Mouse (Mus musculus) T-cell, adult 2 months (primary cell): ENCODE data around the gene Zfp956.

Experiments
- DNase-seq: peaks from one replicate; pipeline ENCODE4 v3.0.0; 2022; ENCODE audit warnings: low spot score

Gene Zfp956

GRCm38 (mm10) chr6:47953191-47953726, at the start of gene Zfp956:
TSS of gene Zfp956 (plus strand) at chr6:47953390.
- peak; percentile 93 for DNase-seq

DNA sequence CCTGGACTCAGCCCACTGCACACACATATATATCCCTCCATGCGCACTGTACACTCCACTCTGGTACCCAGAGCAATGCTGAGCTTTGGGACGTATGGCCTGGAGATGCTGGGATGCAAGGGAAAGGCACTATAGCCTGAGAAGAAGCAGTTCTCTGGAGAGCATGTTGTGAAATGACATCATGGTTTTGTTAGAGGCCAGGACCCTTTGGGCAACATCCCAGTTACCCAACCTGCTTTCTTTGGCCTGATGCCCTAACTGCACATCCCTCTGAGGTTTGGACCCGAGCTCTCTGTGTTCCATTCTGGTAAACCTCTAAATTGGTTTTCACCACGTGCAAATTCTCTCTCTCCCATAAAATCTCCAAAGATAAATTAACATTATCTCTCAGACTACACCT, 49.6 kb upstream of the Zfp956 start:
- no peak for DNase-seq

DNA sequence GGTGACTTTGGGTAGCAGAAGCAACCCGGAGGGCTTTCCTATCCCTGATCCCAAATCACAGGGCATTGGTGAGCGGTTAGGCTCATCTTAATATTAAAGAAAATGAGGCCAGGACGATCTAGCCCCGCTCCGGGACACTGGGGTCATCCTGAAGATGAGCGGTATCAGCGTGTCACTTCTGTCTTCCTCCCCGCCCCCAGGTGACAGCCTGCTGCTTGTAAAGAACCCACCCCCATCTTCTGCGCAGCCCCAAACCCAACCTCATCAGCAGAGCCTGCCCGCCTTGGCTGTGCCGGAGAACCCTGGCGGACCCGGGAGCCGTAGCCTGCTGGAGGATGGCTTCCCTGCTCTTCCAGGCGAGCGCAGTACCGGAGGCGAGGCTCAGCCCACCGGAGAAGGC, 48.8 kb upstream of the Zfp956 start:
- DNase-seq = no peak

DNA sequence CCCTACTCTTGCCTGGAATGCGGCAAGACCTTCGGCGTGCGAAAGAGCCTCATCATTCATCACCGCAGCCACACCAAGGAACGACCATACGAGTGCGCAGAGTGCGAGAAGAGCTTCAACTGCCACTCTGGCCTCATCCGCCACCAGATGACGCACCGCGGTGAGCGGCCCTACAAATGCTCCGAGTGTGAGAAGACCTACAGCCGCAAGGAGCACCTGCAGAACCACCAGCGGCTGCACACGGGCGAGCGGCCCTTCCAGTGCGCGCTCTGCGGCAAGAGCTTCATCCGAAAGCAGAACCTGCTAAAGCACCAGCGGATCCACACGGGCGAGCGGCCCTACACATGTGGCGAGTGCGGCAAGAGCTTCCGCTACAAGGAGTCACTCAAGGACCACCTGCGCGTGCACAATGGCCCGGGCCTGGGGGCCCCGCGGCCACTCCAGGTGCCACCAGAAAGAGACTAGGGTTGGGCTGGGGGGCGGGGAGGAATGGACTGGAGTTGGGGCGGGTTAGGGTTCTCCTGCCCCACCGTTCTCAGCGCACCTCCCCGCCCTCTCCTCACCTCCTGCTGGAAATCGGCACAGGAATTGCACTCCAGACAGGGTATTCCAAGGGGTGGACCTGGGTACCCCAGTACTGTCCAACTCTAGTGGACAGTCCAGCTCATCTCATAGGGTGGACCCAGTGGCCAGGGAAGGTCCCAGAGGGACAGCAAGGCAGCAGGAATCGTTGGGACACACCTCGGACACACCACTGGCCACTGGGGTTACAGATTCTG, 48.1 kb upstream of the Zfp956 start:
- no peak for DNase-seq

DNA sequence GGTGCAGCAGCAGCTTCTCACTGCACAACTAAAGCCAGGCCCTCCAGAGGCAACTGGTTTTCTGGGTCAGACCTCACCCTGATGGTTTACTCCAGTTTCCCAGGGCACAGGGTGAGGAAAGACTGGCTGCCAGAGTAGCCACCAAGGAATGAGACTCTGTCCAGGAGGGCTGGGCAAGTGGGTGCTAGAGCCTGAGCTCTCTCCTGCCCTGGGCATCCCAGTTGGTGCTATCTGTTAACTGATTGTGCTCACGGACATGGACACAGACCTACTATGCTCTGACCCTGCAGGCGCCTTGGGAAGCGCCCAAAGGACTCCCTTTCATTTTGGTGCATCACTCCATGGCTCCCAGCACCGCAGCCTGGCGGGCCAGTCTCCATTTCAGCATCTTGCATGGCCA, 46.9 kb upstream of the Zfp956 start:
- DNase-seq = no peak

DNA sequence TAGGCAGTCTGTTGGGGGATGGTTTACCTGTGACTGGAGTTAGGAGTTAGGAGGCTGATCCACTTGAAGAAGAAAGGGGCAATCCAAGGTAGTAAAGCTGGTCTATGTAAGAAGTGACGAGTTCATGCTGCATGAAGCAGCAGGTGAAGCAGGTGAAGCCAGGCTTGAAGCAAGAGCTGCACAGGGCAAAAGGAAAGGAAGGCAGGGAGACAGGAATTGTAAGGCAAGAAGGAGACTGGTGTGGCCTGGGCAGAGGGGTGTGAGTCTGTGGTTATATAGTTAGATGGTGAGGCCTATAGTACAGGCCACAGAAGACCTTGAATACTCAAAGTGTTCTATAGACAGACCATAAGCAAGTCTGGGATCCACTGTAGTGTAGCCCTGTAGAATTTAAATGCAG, 44.2 kb upstream of the Zfp956 start:
- no peak for DNase-seq

DNA sequence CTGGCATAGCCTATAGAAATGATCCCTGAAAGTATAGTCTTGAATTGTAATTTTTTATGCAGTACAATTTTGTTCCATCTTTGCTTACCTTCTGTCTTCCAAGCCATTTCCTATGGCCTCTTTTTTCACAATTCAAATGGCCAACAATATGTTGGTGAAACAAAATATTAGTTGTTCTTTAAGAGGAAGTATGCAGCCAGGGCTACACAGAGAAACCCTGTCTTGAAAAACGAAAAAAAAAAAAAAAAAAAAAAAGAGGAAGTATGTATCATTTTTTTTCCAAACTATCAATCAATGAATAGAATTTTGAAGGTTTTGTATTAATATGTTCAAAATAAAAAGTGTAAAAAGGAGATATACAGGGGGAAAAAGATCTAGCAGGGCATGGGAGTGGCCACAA, 41.5 kb upstream of the Zfp956 start:
- no peak for DNase-seq

GRCm38 (mm10) chr6:47912991-47913390, 40.2 kb upstream of the Zfp956 start:
- no peak for DNase-seq

- DNase-seq = no peak
These were observed 36.1 kb upstream of the Zfp956 start for GRCm38 (mm10) chr6:47917051-47917450.

GRCm38 (mm10) chr6:47918768-47919274, 34.4 kb upstream of the Zfp956 start:
- DNase-seq = no peak

DNA sequence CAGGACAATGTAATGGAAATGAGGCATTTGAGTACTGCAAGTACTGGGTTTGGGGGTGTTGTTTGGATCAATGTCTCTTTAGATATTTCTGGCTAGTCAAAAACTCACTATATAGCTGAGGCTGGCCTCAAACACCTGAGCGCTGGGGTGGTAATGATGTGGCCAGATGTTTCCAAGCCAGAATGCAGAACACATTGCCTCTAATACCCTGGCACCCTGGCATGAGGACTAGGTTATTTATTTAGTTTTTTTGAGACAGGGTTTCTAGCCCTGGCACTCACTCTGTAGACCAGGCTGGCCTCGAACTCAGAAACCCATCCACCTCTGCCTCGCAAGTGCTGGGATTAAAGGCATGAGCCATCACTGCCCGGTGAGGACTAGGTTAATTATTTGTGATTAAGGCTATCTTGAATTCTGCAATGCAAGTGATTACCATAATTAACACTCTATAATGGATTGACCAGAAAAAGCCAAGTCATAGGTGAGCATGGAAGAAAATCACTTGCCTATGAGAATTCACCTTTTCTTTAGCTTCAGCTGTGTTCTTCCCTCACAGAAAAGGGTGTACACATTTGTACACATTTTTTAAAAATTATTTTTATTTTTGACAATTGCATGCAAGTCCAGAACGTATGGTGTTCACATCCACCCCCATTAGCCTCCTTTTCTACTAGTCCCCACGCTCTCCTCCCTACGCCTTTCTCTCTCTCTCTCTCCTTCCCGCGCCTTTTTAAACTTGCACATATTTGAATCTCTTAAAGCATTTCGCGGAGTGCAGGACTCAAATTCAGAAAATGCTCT, 33.3 kb upstream of the Zfp956 start:
- DNase-seq = no peak

DNA sequence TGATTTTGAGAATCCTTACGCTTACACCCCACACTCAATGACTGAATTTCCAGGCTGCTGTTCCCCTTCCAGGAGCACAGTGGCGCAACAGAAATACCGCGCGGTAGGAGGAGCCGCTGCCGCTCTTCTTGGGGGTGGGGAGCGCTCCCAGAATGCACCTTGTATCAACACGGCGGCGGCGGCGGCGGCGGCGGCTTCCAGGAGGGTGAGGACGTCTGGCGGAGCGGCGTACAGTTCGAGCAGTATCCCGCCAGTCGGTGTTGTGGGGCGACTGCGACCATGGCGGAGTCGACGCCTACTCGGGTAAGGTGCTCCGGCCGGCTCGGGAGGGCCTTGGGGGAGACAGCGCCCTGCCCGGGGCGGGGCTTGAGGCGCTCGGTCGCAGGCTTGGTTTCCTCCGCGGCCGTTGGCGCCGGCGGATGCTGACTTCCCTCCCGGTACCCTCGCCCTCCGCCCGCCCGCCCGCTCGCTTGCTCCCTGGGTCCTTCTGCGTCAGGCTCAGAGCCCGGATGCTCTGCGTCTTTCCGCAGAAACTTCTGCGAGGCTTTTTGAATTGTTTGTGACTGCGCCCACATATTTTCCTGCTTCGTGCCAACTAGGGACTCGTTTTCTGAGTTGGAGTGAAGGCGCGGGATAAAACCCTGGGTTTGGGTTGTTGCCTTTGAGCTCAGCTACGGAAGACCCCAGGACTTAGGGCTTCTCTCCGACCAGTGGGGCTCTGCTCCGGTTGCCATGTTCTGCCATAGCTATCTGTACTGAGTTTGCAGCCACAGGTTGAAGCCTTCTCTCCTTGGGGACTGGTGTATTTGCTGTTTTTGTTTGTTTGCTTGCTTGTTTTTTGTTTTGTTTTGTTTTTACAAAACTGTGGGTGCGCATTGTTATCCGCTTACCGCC, 32.5 kb upstream of the Zfp956 start, which contains the start of gene Zfp212:
TSS of gene Zfp212 (plus strand) at position 30 of the 894 bp plus-strand sequence.
- peak; percentile 89 for DNase-seq

GRCm38 (mm10) chr6:47942461-47942860, 10.7 kb upstream of the Zfp956 start:
- no peak for DNase-seq

DNA sequence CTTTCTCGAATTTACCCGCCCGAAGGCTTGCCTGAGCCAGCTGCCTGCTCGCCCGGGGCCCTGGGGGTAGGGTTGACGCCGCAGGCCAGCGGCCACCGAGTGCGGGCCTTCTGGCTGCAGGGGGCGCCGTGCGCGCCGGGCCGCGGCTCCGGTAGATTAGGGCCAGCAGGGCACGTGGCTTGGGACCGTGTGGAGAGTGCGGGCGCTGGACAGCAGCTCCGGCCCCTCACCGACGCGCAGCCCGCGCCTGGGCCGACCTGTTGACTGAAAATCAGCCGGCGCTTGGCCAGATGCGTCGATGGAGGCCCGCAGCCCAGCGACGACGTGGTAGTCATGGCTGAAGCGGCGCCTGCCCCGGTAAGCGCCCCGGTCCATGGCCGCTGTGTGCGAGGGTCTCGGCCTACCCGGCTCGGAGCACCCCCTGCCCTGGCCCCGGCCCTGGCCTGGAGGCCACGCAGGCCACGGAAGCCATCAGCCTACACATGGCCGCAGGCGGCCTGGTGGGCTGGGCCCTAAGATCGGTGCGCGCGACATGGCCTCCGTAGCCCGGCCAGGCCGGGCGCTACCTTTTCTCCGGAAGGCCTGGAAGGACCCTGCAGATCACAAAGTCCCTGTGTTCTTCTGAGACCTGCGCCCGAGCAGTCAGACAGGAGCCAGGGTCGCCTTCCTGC, 10.0 kb upstream of the Zfp956 start:
- DNase-seq = peak; percentile 60

DNA sequence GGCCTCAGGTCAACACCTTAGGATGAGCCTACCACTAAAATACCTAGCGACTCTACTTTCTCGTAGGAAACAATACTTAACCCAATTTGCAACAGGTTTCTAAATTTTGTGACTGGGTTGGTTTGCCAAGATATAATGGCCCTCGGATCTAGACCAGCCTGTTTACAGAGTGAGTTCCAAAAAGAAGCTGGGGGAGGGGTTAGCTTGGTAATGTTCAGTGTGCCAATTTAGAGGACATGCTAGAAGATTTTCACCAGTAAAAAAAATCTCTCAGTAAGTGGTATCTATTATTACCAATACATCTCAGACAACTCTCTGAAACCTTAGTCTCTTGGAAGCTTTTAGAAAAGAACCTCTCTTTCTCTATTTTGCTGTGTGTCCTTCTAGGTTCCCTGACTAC, 9.5 kb upstream of the Zfp956 start:
- no peak for DNase-seq

- DNase-seq = no peak
These were observed 5.8 kb upstream of the Zfp956 start for GRCm38 (mm10) chr6:47947388-47947787.

- DNase-seq = no peak
These were observed 1.2 kb downstream of the Zfp956 start for GRCm38 (mm10) chr6:47954425-47954824.

- no peak for DNase-seq
These were observed 4.6 kb downstream of the Zfp956 start for GRCm38 (mm10) chr6:47957816-47958215.

DNA sequence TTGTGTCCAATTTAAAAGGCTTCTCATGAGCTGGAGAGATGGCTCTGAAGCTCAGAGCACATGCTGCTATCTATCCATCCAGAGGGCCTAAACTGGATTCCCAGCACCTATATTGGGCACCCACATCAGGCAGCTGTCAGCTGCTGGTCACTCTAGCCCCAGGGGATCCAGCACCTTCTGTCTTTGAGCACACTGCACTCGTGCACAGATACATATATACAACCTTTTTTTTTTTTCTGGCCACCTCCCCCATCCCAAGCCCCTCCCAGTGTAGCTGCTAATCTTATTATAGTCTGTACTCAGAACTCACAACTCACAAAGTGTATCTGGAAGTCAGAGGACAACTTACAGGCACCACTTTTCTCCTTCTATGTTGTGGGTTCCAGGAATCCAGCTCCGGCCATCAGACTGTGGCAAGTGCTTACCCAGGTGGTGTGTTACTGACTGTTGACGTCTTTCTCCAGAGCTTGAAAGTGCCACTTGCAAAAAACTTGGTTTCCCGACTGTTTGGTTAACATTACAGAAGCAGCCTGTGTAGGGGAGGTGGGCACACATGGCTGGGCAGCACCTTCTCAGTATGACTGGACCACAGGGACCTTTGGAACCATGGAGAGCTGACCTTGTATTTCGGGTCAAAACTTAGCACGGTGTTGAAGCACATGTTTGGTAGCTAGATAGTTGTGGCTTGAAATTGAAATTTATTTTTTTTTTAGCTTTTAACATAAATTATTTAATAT, 7.7 kb downstream of the Zfp956 start:
- DNase-seq = no peak

GRCm38 (mm10) chr6:47963051-47963450, 9.9 kb downstream of the Zfp956 start:
- DNase-seq = no peak
